Mouse (Mus musculus) left cerebral cortex, postnatal 25 days (tissue): ENCODE measurements at regions not wholly inside any gene's neighbourhood (a gene's known extent, or its start where the extent isn't known, plus 50 kb on each side); places are given as distances from the start of the nearest gene placed in this dataset.

ENCODE experiments used
- DNase-seq, 2 experiments: peaks; one replicate each; pipeline ENCODE4 v3.0.0; 2022; ENCODE audit warnings: low spot score in 2 of 2, mixed read lengths in 1 of 2
- intact Hi-C: fragments of 180-260 bp; cut with DNase I; formaldehyde crosslinking; loops from one replicate; pipeline ENCODE4 v1.15.1; 2025

GRCm38 (mm10) chr7:70604471-70605174 lies 238.1 kb upstream of the Nr2f2 start:
- intact Hi-C loops, result no loop called here
- DNase-seq, result no peak

- DNase-seq, result no peak
- intact Hi-C loops, result no loop called here
These were observed 226.5 kb upstream of the Nr2f2 start for GRCm38 (mm10) chr7:70593027-70593426.

- intact Hi-C loops, result no loop called here
- no peak for DNase-seq
These were observed 225.1 kb upstream of the Nr2f2 start for GRCm38 (mm10) chr7:70591361-70592256.

GRCm38 (mm10) chr7:70589713-70590112 lies 223.2 kb upstream of the Nr2f2 start:
- no peak for DNase-seq
- intact Hi-C loops, result no loop called here

GRCm38 (mm10) chr7:70588061-70588460 lies 221.5 kb upstream of the Nr2f2 start:
- DNase-seq, result no peak
- intact Hi-C loops, result no loop called here

- intact Hi-C loops, result no loop called here
These were observed 217.9 kb upstream of the Nr2f2 start for GRCm38 (mm10) chr7:70584480-70584879.

GRCm38 (mm10) chr7:70576112-70576910 lies 209.8 kb upstream of the Nr2f2 start:
- no peak for DNase-seq
- intact Hi-C loops, result no loop called here

More at GRCm38 (mm10) chr7:70584480-70584879, 217.9 kb upstream of the Nr2f2 start:
- no peak for DNase-seq

GRCm38 (mm10) chr7:70575614-70576013 lies 209.1 kb upstream of the Nr2f2 start:
- no peak for DNase-seq
- intact Hi-C loops, result no loop called here

- DNase-seq, result no peak
- intact Hi-C loops, result no loop called here
These were observed 207.7 kb upstream of the Nr2f2 start for GRCm38 (mm10) chr7:70574194-70574593.

GRCm38 (mm10) chr7:70565034-70565433 lies 198.5 kb upstream of the Nr2f2 start:
- intact Hi-C loops, result no loop called here
- no peak for DNase-seq

GRCm38 (mm10) chr7:70548936-70549450 lies 182.5 kb upstream of the Nr2f2 start:
- intact Hi-C loops, result no loop called here
- DNase-seq, result no peak

GRCm38 (mm10) chr7:70541881-70542665 lies 175.5 kb upstream of the Nr2f2 start:
- intact Hi-C loops, result no loop called here
- DNase-seq, result no peak

GRCm38 (mm10) chr7:70539121-70539642 lies 172.6 kb upstream of the Nr2f2 start:
- DNase-seq, result no peak
- intact Hi-C loops, result no loop called here

GRCm38 (mm10) chr7:70536046-70536445 lies 169.5 kb upstream of the Nr2f2 start:
- no peak for DNase-seq
- intact Hi-C loops, result no loop called here

GRCm38 (mm10) chr7:70533552-70533951 lies 167.0 kb upstream of the Nr2f2 start:
- no peak for DNase-seq
- intact Hi-C loops, result no loop called here

GRCm38 (mm10) chr7:70527921-70528320 lies 161.4 kb upstream of the Nr2f2 start:
- no peak for DNase-seq
- intact Hi-C loops, result no loop called here

GRCm38 (mm10) chr7:70525372-70525771 lies 158.8 kb upstream of the Nr2f2 start:
- intact Hi-C loops, result no loop called here

GRCm38 (mm10) chr7:70524744-70525143 lies 158.2 kb upstream of the Nr2f2 start:
- DNase-seq, result no peak
- intact Hi-C loops, result no loop called here

More at GRCm38 (mm10) chr7:70525372-70525771, 158.8 kb upstream of the Nr2f2 start:
- no peak for DNase-seq

- intact Hi-C loops, result no loop called here
- no peak for DNase-seq
These were observed 157.7 kb upstream of the Nr2f2 start for GRCm38 (mm10) chr7:70524251-70524650.
